Mouse (Mus musculus): Measurements from ENCODE around the gene Ifit2.

- TF ChIP-seq GATA1 (IDR thresholded peaks at IDR 0.05; ENCODE audit: low read length) (no peak), TAL1 (IDR thresholded peaks at IDR 0.05; ENCODE audit: low read length) (no peak)
These were observed 49.7 kb upstream of the Ifit2 start for GRCm38 (mm10) chr19:34500763-34501162.

Data from erythroblast, embryonic 14.5 days (primary cell).